Mouse (Mus musculus): ENCODE results near the gene Cdk8.

- no peak for TF ChIP-seq CTCF (IDR thresholded peaks at IDR 0.05; ENCODE audit: low read depth, low read length)
- TF ChIP-seq POLR2AphosphoS5 (IDR thresholded peaks at IDR 0.05; ENCODE audit: insufficient replicate concordance, low read depth, low read length): no peak
- no peak for TF ChIP-seq GATA1 (IDR thresholded peaks at IDR 0.05; ENCODE audit: borderline replicate concordance, low read length)
These were observed 10.2 kb downstream of the Cdk8 start for GRCm38 (mm10) chr5:146241202-146241601.

Data from G1E (cell line).